Mouse (Mus musculus) liver, embryonic 11.5 days (tissue): ENCODE results near the gene Pcsk2. TPM values are rescaled to one million over a fixed set of nuclear protein-coding genes. Genes with fewer than 3 reads are reported as not detected.

Experiments used
- ATAC-seq: fragments of 200-750 bp; cut with Nextera tagmentation; replicated peaks from 2 replicates; pipeline ENCODE4 v1.8.0; 2017; ENCODE audit warnings: moderate number of reproducible peaks, mild to moderate bottlenecking, moderate TSS enrichment, moderate library complexity; ENCODE audit not compliant: low FRiP score
- DNase-seq: peaks from one replicate; pipeline ENCODE4 v3.0.0-alpha.2; 2017; ENCODE audit warnings: low spot score
- H3K27ac ChIP-seq: fragments of 300-500 bp; sonication (generic); 2 replicates; pipeline ENCODE4 v1.5.1; 2014; ENCODE audit warnings: mild to moderate bottlenecking, low read depth, low read length, control low read depth
- H3K27me3 ChIP-seq: fragments of 300-500 bp; sonication (generic); replicated peaks from 2 replicates; pipeline ENCODE4 v1.6.1; 2014; ENCODE audit warnings: low read length, mixed read lengths; ENCODE audit not compliant: control insufficient read depth, insufficient read depth
- H3K36me3 ChIP-seq: fragments of 300-500 bp; sonication (generic); 2 replicates; pipeline ENCODE4 v1.6.1; 2014; ENCODE audit warnings: mild to moderate bottlenecking, low read length, moderate library complexity, mixed read lengths; ENCODE audit not compliant: control insufficient read depth, insufficient read depth
- H3K4me1 ChIP-seq: fragments of 300-500 bp; sonication (generic); replicated peaks from 2 replicates; pipeline ENCODE4 v1.6.1; 2014; ENCODE audit warnings: low read length, mixed read lengths; ENCODE audit not compliant: control insufficient read depth, insufficient read depth
- H3K4me2 ChIP-seq: fragments of 300-500 bp; sonication (generic); 2 replicates; pipeline ENCODE4 v1.6.1; 2014; ENCODE audit warnings: mild to moderate bottlenecking, control low read depth, moderate library complexity
- H3K4me3 ChIP-seq: fragments of 300-500 bp; sonication (generic); 2 replicates; pipeline ENCODE4 v1.5.1; 2014; ENCODE audit warnings: low read depth, low read length, control low read depth
- H3K9ac ChIP-seq: fragments of 300-500 bp; sonication (generic); 2 replicates; pipeline ENCODE4 v1.6.1; 2014; ENCODE audit warnings: low read depth, low read length, control low read depth
- H3K9me3 ChIP-seq: fragments of 300-500 bp; sonication (generic); 2 replicates; pipeline ENCODE4 v1.6.1; 2016; ENCODE audit warnings: low read length, inconsistent platforms, mixed read lengths; ENCODE audit not compliant: control insufficient read depth
- WGBS: fragments of 180-500 bp; shearing (Covaris S2); extraction: QIAGEN DNeasy Blood & Tissue Kit; methylation state at CpG from one replicate; pipeline ENCODE4 v1.1.7; 2014; 5-methylcytosine and 5-hydroxymethylcytosine counted together
- polyA plus RNA-seq: library from polyadenylated mRNA; unstranded; fragments of >200 nt; fragmentation: Nextera tagmentation; extraction: Ambion mirVana; gene quantifications from 2 replicates; pipeline ENCODE4 v1.2.1, GENCODE M21; 2014

Gene Pcsk2
- polyA plus RNA-seq, 1 experiment from 2014 or later, result 0.56 TPM

DNA sequence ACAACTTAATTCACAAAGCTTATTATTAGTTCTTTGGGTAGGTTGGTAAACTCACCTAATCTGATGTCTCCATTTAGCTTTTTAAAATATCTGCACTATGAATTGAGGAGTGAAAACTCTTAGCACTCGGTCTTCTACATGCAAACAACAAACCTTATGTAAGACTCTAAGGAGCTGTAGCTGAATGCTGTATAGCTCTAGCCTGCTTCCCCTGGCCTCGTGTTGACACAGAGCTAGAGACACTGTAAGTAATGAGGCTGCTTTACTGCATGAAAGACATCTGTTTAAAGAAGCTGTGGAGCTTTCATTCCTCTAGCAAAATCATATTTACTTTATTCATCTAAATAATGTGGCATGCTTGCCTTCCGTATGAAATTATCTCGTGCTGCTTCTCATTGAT lies 14.4 kb downstream of the Pcsk2 start:
- Histone ChIP-seq H3K4me1 (no peaks in the 10 kb centered on the region), H3K9me3 (no peaks in the 10 kb centered on the region), H3K9ac (no peak overlapping the region), H3K4me2 (no peak overlapping the region), H3K27me3 (no peaks in the 10 kb centered on the region), H3K27ac (no peak overlapping the region), H3K36me3 (no peaks in the 10 kb centered on the region), H3K4me3 (no peak overlapping the region)
- no peak for ATAC-seq
- DNase-seq, result no peak
- 67% methylated on average over 4 of the region's 4 CpGs for WGBS

- Histone ChIP-seq H3K4me3 (no peak overlapping the region), H3K9ac (no peak overlapping the region), H3K4me2 (no peak overlapping the region), H3K27ac (no peak overlapping the region), H3K36me3 (no peaks in the 10 kb centered on the region), H3K9me3 (no peaks in the 10 kb centered on the region), H3K4me1 (no peaks in the 10 kb centered on the region), H3K27me3 (no peaks in the 10 kb centered on the region)
- no peak for DNase-seq
- whole genome bisulfite sequencing, result 44% methylated on average over 2 of the region's 2 CpGs
- no peak for ATAC-seq
Measured at GRCm38 (mm10) chr2:143565062-143565461, 19.1 kb downstream of the Pcsk2 start.

DNA sequence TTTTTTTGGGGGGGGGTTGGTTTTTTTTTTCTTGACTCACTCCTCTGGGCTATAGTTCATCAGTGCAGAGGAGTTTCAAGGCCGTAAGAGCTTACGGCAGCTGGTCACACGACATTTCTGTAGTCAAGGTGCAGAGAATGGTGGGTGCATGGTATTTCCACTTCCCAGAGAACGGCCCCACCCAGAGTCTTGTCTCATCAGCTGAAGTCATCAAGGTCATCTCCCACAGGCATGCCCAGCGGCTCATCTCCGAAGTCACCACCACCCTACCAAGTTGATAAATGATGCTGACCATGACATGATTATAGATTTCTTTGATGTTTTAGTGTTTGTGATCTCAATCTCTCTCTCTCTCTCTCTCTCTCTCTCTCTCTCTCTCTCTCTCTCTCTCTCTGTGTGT lies 20.0 kb downstream of the Pcsk2 start:
- Histone ChIP-seq H3K27me3 (no peaks in the 10 kb centered on the region), H3K4me3 (no peak overlapping the region), H3K9ac (no peak overlapping the region), H3K36me3 (no peaks in the 10 kb centered on the region), H3K9me3 (no peaks in the 10 kb centered on the region), H3K27ac (no peak overlapping the region), H3K4me2 (no peak overlapping the region), H3K4me1 (no peaks in the 10 kb centered on the region)
- ATAC-seq, result no peak
- WGBS, result 86% methylated on average over 6 of the region's 6 CpGs
- DNase-seq, result no peak

- Histone ChIP-seq H3K4me1 (no peaks in the 10 kb centered on the region), H3K27me3 (no peaks in the 10 kb centered on the region), H3K36me3 (no peaks in the 10 kb centered on the region), H3K9ac (no peak overlapping the region), H3K4me3 (no peak overlapping the region), H3K9me3 (no peaks in the 10 kb centered on the region), H3K27ac (no peak overlapping the region), H3K4me2 (no peak overlapping the region)
- DNase-seq (no peak), ATAC-seq (no peak)
- 80% methylated on average over 6 of the region's 6 CpGs for WGBS
Measured at GRCm38 (mm10) chr2:143585341-143585740, 39.4 kb downstream of the Pcsk2 start.

DNA sequence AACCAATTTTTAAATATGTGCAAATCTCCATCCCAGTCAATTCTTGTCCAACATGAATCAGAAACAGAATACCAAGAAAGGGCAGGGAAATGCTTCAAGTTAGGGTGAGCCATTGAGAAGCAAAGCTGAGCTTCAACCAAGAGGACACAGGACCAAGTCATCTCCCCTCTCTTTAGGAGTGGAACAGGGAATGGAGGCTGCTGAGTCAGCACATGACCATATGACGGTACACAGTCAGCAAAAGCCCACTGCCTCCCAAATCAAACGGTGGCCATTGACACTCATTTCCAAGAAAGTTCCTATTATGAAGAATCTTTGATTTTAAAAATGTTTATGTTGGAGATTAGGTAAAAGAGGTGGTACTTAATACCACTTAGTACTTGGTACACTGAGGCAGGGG lies 44.4 kb downstream of the Pcsk2 start:
- Histone ChIP-seq H3K9me3 (no peaks in the 10 kb centered on the region), H3K27ac (no peak overlapping the region), H3K9ac (no peak overlapping the region), H3K4me3 (no peak overlapping the region), H3K4me1 (no peaks in the 10 kb centered on the region), H3K36me3 (no peaks in the 10 kb centered on the region), H3K4me2 (no peak overlapping the region), H3K27me3 (no peaks in the 10 kb centered on the region)
- DNase-seq (no peak), ATAC-seq (no peak)
- WGBS, result 89% methylated on average over 2 of the region's 2 CpGs

- ATAC-seq, result no peak
- Histone ChIP-seq H3K4me2 (no peak overlapping the region), H3K4me1 (no peaks in the 10 kb centered on the region), H3K4me3 (no peak overlapping the region), H3K36me3 (no peaks in the 10 kb centered on the region), H3K27me3 (no peaks in the 10 kb centered on the region), H3K9me3 (no peaks in the 10 kb centered on the region), H3K9ac (no peak overlapping the region), H3K27ac (no peak overlapping the region)
- no peak for DNase-seq
- WGBS, result 70% methylated on average over 3 of the region's 3 CpGs
Measured at GRCm38 (mm10) chr2:143603071-143603470, 57.1 kb downstream of the Pcsk2 start.

DNA sequence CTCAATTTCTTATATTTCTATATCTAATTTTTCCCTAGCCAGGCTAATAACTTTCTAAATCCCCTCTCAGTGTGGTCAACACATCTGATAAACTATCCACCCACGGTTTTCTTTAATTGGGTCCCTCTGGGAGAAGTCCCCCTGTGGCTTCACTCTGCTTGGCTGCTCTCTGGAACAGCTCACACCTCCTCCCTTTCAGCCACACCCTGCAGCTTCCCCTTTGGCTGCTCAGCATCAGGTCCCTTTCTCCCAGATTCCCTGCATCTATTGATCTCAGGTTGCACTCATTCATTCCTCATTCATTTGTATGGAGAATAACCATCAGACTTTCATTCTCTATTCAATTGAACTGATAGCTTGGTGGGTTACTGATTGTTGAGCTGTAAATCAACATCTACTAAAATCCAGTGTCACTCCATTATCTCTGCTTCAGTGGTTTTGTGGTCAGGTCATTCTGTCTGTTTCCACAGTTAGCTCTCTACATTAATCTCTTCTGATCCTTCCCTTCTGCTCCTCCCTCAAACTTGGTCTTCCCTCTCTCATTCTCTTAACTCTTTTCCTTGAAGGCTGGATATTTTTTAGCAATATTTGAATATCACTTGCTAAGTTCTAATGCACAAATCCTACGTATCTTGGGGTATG lies 58.0 kb downstream of the Pcsk2 start:
- Histone ChIP-seq H3K27ac (no peak overlapping the region), H3K27me3 (no peaks in the 10 kb centered on the region), H3K9ac (no peak overlapping the region), H3K9me3 (no peaks in the 10 kb centered on the region), H3K4me1 (no peaks in the 10 kb centered on the region), H3K4me3 (no peak overlapping the region), H3K4me2 (no peak overlapping the region), H3K36me3 (no peaks in the 10 kb centered on the region)
- DNase-seq, result no peak
- 35% methylated on average over 2 of the region's 2 CpGs for WGBS
- no peak for ATAC-seq

DNA sequence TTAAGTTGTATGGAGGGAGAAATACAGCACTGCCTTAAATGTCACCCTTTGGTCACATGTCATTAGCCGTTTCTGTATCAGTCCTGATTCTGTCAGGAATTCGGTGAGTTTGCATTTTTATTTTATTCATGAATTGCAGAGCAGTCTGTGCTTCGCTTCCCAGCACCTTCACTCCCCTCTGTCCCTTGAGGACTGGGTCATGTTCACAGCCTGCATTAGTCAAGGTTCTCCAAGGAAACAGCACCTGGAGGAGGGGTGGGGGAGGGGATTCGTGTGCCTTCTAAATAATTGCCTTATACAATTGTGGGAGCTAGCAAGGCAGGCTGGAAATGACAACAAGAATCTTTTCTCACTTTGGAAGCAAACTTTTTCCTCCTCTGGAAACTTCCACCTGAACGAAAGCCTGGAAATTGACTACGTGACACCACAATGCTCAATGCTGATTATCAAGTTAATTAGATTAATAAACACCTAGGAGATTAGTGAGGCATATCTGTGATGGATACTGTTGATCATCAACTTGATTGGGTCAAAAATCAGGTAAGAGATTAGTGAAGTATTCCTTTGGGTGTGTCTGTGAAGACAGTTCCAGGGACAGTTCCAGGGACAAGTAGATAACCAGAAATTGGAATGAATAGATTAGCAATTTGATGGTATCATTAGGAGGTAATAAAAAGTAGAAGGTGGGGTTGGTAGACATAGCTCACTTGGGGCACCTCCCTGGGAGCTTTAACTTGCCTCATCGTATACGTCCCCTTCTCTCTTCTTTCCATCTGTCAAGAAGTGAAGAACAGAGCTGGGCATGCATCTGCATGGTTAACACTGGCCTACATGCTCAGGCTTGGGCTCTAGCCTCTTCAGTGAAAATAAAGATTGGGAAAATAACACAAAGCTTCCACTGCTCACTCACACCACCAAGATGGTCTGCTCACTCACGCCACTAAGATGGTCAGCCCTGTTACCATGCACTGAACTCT lies 64.7 kb downstream of the Pcsk2 start:
- no peaks in the 10 kb centered on the region for H3K27me3 ChIP-seq
- DNase-seq (no peak), ATAC-seq (no peak)
- H3K4me2 ChIP-seq, result no peak overlapping the region
- 71% methylated on average over 9 of the region's 9 CpGs for WGBS
- H3K9me3 ChIP-seq, result no peaks in the 10 kb centered on the region
- H3K4me3 ChIP-seq, result no peak overlapping the region
- H3K4me1 ChIP-seq, result no peaks in the 10 kb centered on the region
- H3K9ac ChIP-seq, result no peak overlapping the region
- H3K36me3 ChIP-seq, result no peaks in the 10 kb centered on the region
- H3K27ac ChIP-seq, result no peak overlapping the region

GRCm38 (mm10) chr2:143613466-143613865 lies 67.5 kb downstream of the Pcsk2 start:
- WGBS, result 61% methylated on average over 3 of the region's 3 CpGs

More at GRCm38 (mm10) chr2:143613466-143613865, 67.5 kb downstream of the Pcsk2 start:
- no peak overlapping the region for H3K27ac ChIP-seq
- no peaks in the 10 kb centered on the region for H3K27me3 ChIP-seq
- no peaks in the 10 kb centered on the region for H3K4me1 ChIP-seq
- no peak overlapping the region for H3K9ac ChIP-seq
- no peaks in the 10 kb centered on the region for H3K9me3 ChIP-seq
- no peaks in the 10 kb centered on the region for H3K36me3 ChIP-seq
- ATAC-seq (no peak), DNase-seq (no peak)
- H3K4me3 ChIP-seq, result no peak overlapping the region
- no peak overlapping the region for H3K4me2 ChIP-seq
